ENCODE assay signal across 8 mouse cellular contexts in the genomic region with DNA sequence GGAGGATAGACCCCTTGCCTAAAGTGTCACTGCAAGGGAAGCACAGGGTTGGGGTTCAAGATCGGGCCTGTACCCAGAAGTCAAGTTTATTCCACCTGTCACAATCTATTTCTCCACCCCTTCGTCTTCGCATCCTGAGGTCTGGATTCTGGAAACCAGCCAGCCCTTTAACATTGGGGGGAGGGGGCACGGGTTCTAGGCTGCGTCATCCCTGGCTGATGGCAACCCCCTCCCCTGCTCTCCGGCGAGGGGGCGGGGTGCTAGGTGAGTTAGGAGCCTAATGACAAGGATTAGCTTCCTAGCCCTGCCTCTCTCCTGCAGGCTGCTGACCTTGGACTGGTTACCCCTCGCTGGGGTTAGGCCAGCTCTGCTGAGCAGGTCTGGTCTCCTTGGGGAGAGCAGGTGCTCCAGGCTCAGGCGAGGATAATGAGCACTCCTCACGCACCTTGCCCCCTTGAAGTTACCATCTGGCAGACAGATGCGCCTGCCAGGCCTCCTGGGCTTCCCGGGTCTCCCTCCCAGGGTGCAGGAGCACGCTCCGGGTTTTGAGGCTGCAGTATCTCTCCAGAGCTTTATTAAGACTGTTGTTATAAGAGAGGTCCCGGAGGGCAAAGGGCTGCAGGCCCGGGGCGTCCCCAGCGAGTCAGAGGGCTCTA. TPM values are rescaled to one million over a fixed set of nuclear protein-coding genes. Genes with fewer than 3 reads are reported as not detected.
DNase-seq lines count a peak whose midpoint lies in the region; ATAC-seq and TF ChIP-seq lines count a peak whose summit lies in the region.

No protein-coding gene starts in this region.

- H3K9ac ChIP-seq in ES-Bruce4 (ENCODE audit: low read depth, poor library complexity, severe bottlenecking), result peak overlapping the region; percentile 89
- H3K9ac ChIP-seq in forebrain, embryonic 13.5 days, result peak overlapping the region; percentile 91
- H3K9ac ChIP-seq in neural tube, embryonic 14.5 days (replicated peaks; ENCODE audit: low read depth, low read length), result peak overlapping the region; percentile 99

- 5% methylated on average over 19 of the region's 19 CpGs for WGBS in forebrain, embryonic 13.5 days
- WGBS in neural tube, embryonic 14.5 days, result 4% methylated on average over 19 of the region's 19 CpGs

- no peaks in the 10 kb centered on the region for H3K36me3 ChIP-seq in ES-Bruce4 (ENCODE audit: control insufficient read depth, insufficient read depth, low read length, poor library complexity, severe bottlenecking)
- H3K36me3 ChIP-seq in G1E (replicated peaks), result no peaks in the 10 kb centered on the region
- H3K36me3 ChIP-seq in forebrain, embryonic 13.5 days (ENCODE audit: poor library complexity, severe bottlenecking), result no peaks in the 10 kb centered on the region
- no peaks in the 10 kb centered on the region for H3K36me3 ChIP-seq in neural tube, embryonic 14.5 days (ENCODE audit: control insufficient read depth, insufficient read depth, low read length)

- H3K9me3 ChIP-seq in ES-Bruce4 (replicated peaks; ENCODE audit: control insufficient read depth, insufficient read depth, low read length, poor library complexity, severe bottlenecking) (no peaks in the 10 kb centered on the region), G1E (replicated peaks) (peaks cover 10% of the 10 kb centered on the region)
- H3K9me3 ChIP-seq in forebrain, embryonic 13.5 days (replicated peaks), result no peaks in the 10 kb centered on the region
- no peaks in the 10 kb centered on the region for H3K9me3 ChIP-seq in neural tube, embryonic 14.5 days (ENCODE audit: control insufficient read depth, low read length)

- H3K27me3 ChIP-seq in ES-Bruce4 (ENCODE audit: control insufficient read depth, insufficient read depth, low read length, poor library complexity, severe bottlenecking) (no peaks in the 10 kb centered on the region), G1E (ENCODE audit: insufficient read depth, low read length) (peaks cover 43% of the 10 kb centered on the region)
- peaks cover 59% of the 10 kb centered on the region for H3K27me3 ChIP-seq in forebrain, embryonic 13.5 days
- H3K27me3 ChIP-seq in neural tube, embryonic 14.5 days (ENCODE audit: control insufficient read depth, insufficient read depth, low read length), result peaks cover 3% of the 10 kb centered on the region; the same call in 1 of the 2 replicates

- ATAC-seq in G1E (ENCODE audit: extremely low read depth, insufficient number of reproducible peaks, low FRiP score, poor library complexity, severe bottlenecking), result no peak
- peak; percentile 34 for ATAC-seq in forebrain, embryonic 13.5 days
- peak; percentile 1; the same call in 1 of the 2 replicates for ATAC-seq in neural tube, embryonic 14.5 days (ENCODE audit: low read depth)

- TF ChIP-seq EP300 in ES-Bruce4 (IDR thresholded peaks at IDR 0.05; ENCODE audit: insufficient read depth, low read depth, low read length), result peak; percentile 79; the same call in 1 of the 2 replicates

- peak overlapping the region; percentile 72 for H3K4me3 ChIP-seq in ES-Bruce4 (ENCODE audit: low read depth, low read length)
- peak overlapping the region; percentile 75; the same call in 1 of the 2 replicates for H3K4me3 ChIP-seq in G1E (ENCODE audit: low read depth, low read length)
- H3K4me3 ChIP-seq in forebrain, embryonic 13.5 days, result peak overlapping the region; percentile 68
- peak overlapping the region; percentile 97 for H3K4me3 ChIP-seq in neural tube, embryonic 14.5 days (ENCODE audit: low read depth, low read length)

- H3K4me1 ChIP-seq in ES-Bruce4 (ENCODE audit: control insufficient read depth, insufficient read depth, low read length) (peaks cover 12% of the 10 kb centered on the region), G1E (ENCODE audit: insufficient read depth, low read depth, low read length) (peaks cover 36% of the 10 kb centered on the region)
- H3K4me1 ChIP-seq in forebrain, embryonic 13.5 days, result peaks cover 40% of the 10 kb centered on the region
- peaks cover 24% of the 10 kb centered on the region for H3K4me1 ChIP-seq in neural tube, embryonic 14.5 days (ENCODE audit: control insufficient read depth, insufficient read depth, low read length)

- peak overlapping the region; percentile 83 for H3K4me2 ChIP-seq in forebrain, embryonic 13.5 days
- H3K4me2 ChIP-seq in neural tube, embryonic 14.5 days (ENCODE audit: low read depth, low read length), result peak overlapping the region; percentile 84

- no peak for DNase-seq in G1E (ENCODE audit: low spot score)
- peak; percentile 77 for DNase-seq in kidney, postnatal 36 days
- DNase-seq in adrenal gland, postnatal 25 days, result no peak
- DNase-seq in adrenal gland, adult 2 months, result no peak
- no peak for DNase-seq in lung, postnatal 25 days (ENCODE audit: low spot score)

- 0 out of 2 replicates have a peak overlapping the region, but pooled peaks have one; percentile 10 for H3K27ac ChIP-seq in ES-Bruce4 (ENCODE audit: insufficient read depth, low read length)
- peak overlapping the region; percentile 85 for H3K27ac ChIP-seq in forebrain, embryonic 13.5 days
- peak overlapping the region; percentile 97 for H3K27ac ChIP-seq in neural tube, embryonic 14.5 days (ENCODE audit: low read depth, low read length)

- TF ChIP-seq CTCF in ES-Bruce4 (IDR thresholded peaks at IDR 0.05; ENCODE audit: low read depth, low read length) (no peak), G1E (IDR thresholded peaks at IDR 0.05; ENCODE audit: low read depth, low read length) (no peak)

- no peak for TF ChIP-seq POLR2A in ES-Bruce4 (IDR thresholded peaks at IDR 0.05; ENCODE audit: insufficient read depth, low read length)

RNA-seq across cellular contexts. Expression of a gene that starts 0.9 kb away (rescaled TPM):
- 12.1 and 14.1 TPM in 2 replicates for polyA plus RNA-seq in ES-Bruce4 (2011; ENCODE audit: insufficient read depth, insufficient read length, low read depth, missing spikeins)
- 3.0 TPM in 2 replicates for total RNA-seq in G1E (2014; fragmentation: Nextera tagmentation)
- 1.5 and 1.6 TPM in 2 replicates for total RNA-seq in G1E (2017)
- 3.7 and 4.9 TPM in 2 replicates for polyA plus RNA-seq in G1E (2012)
- polyA plus RNA-seq in forebrain, embryonic 13.5 days (2015; fragmentation: Nextera tagmentation; extraction: Ambion mirVana), result 6.6 and 6.9 TPM in 2 replicates
- 19.6 and 25.8 TPM in 2 replicates for polyA plus RNA-seq in neural tube, embryonic 14.5 days (2014; fragmentation: Nextera tagmentation; extraction: Ambion mirVana)
- total RNA-seq in adrenal gland, postnatal 25 days (2021), result 24.8 and 26.3 TPM in 2 replicates
- 10 to 100 TPM; 24.4 to 26.4 TPM for total RNA-seq in adrenal gland, adult 2 months (2021)
- polyA plus RNA-seq in adrenal gland, adult 2 months (2012; rRNA removed), result 30.9 and 69.4 TPM in 2 replicates

RNA-seq across cellular contexts. Expression of a gene that starts 18.8 kb away (rescaled TPM):
- polyA plus RNA-seq in ES-Bruce4 (2011; ENCODE audit: insufficient read depth, insufficient read length, low read depth, missing spikeins) (16.3 and 17.2 TPM in 2 replicates), G1E (2012) (41.4 and 53.3 TPM in 2 replicates)
- total RNA-seq in G1E (2014; fragmentation: Nextera tagmentation) (8.6 and 10.5 TPM in 2 replicates), G1E (2017) (9.2 TPM in 2 replicates)
- 18.6 and 19.2 TPM in 2 replicates for polyA plus RNA-seq in forebrain, embryonic 13.5 days (2015; fragmentation: Nextera tagmentation; extraction: Ambion mirVana)
- 15.3 and 18.6 TPM in 2 replicates for polyA plus RNA-seq in neural tube, embryonic 14.5 days (2014; fragmentation: Nextera tagmentation; extraction: Ambion mirVana)
- total RNA-seq in adrenal gland, postnatal 25 days (2021), result 26.7 and 50.4 TPM in 2 replicates
- total RNA-seq in adrenal gland, adult 2 months (2021), result 10 to 100 TPM; 45.1 to 61.0 TPM
- polyA plus RNA-seq in adrenal gland, adult 2 months (2012; rRNA removed), result 20.4 and 26.9 TPM in 2 replicates

RNA-seq across cellular contexts. Expression of a gene that starts 56.9 kb away (rescaled TPM):
- polyA plus RNA-seq in ES-Bruce4 (2011; ENCODE audit: insufficient read depth, insufficient read length, low read depth, missing spikeins), result 1.1 and 1.2 TPM in 2 replicates
- not detected in 2 replicates for total RNA-seq in G1E (2014; fragmentation: Nextera tagmentation)
- 0.11 TPM in 1 of 2 replicates, not detected in the other for total RNA-seq in G1E (2017)
- not detected in 2 replicates for polyA plus RNA-seq in G1E (2012)
- 0.84 and 0.96 TPM in 2 replicates for polyA plus RNA-seq in forebrain, embryonic 13.5 days (2015; fragmentation: Nextera tagmentation; extraction: Ambion mirVana)
- polyA plus RNA-seq in neural tube, embryonic 14.5 days (2014; fragmentation: Nextera tagmentation; extraction: Ambion mirVana), result 5.9 and 9.1 TPM in 2 replicates
- total RNA-seq in adrenal gland, postnatal 25 days (2021), result 2.9 and 3.1 TPM in 2 replicates
- 1 to 10 TPM; 2.1 to 4.8 TPM for total RNA-seq in adrenal gland, adult 2 months (2021)
- polyA plus RNA-seq in adrenal gland, adult 2 months (2012; rRNA removed), result 10.3 and 10.9 TPM in 2 replicates

Comparison
In these comparisons a context has a peak if more than half of its experiments do, and no peak if none do; other contexts are left out.
1. H3K27ac ChIP-seq: peak in every context shown above with its lines; median percentile 97 in neural tube, embryonic 14.5 days; 85 in forebrain, embryonic 13.5 days; 10 in ES-Bruce4.
2. DNase-seq: peak in kidney, postnatal 36 days (2 of 2); none in G1E (single experiment), adrenal gland, postnatal 25 days (single experiment), adrenal gland, adult 2 months (single experiment) and lung, postnatal 25 days (single experiment).
3. Peak in every context shown above with its lines, with median percentiles within 50 percentile points of each other: H3K4me3 ChIP-seq and H3K9ac ChIP-seq.